Mouse (Mus musculus): Measurements from ENCODE around the gene BC049762.

GRCm38 (mm10) chr11:51207758-51208157 is 55.1 kb downstream of the BC049762 start:
- TF ChIP-seq CTCF (IDR thresholded peaks at IDR 0.05; ENCODE audit: low read depth) (no peak), EP300 (optimal IDR thresholded peaks at IDR 0.05) (no peak)

Data from stomach, postnatal 0 days (tissue).